Mouse (Mus musculus) forebrain, embryonic 12.5 days (tissue): ENCODE data around the gene Maml1. TPM values are rescaled to one million over a fixed set of nuclear protein-coding genes. Genes with fewer than 3 reads are reported as not detected.
A peak's percentile ranks its signal among the peaks of the same experiment; 100 is the strongest.

ENCODE experiments used
- ATAC-seq: fragments of 200-750 bp; cut with Nextera tagmentation; 2 replicates; pipeline ENCODE4 v1.8.0; 2017; ENCODE audit warnings: moderate TSS enrichment; ENCODE audit not compliant: low FRiP score
- H3K27ac ChIP-seq: fragments of 300-500 bp; sonication (generic); 2 replicates; pipeline ENCODE4 v1.5.1; 2016; ENCODE audit warnings: mild to moderate bottlenecking
- H3K27me3 ChIP-seq: fragments of 300-500 bp; sonication (generic); 2 replicates; pipeline ENCODE4 v1.6.1; 2016; ENCODE audit warnings: mild to moderate bottlenecking
- H3K36me3 ChIP-seq: fragments of 300-500 bp; sonication (generic); replicated peaks from 2 replicates; pipeline ENCODE4 v1.6.1; 2016; ENCODE audit warnings: mild to moderate bottlenecking
- H3K4me1 ChIP-seq: fragments of 300-500 bp; sonication (generic); 2 replicates; pipeline ENCODE4 v1.6.1; 2016
- H3K4me2 ChIP-seq: fragments of 300-500 bp; sonication (generic); 2 replicates; pipeline ENCODE4 v1.6.1; 2016; ENCODE audit warnings: mild to moderate bottlenecking, moderate library complexity
- H3K4me3 ChIP-seq: fragments of 300-500 bp; sonication (generic); replicated peaks from 2 replicates; pipeline ENCODE4 v1.5.1; 2016; ENCODE audit warnings: mild to moderate bottlenecking
- H3K9ac ChIP-seq: fragments of 300-500 bp; sonication (generic); 2 replicates; pipeline ENCODE4 v1.6.1; 2016; ENCODE audit warnings: mild to moderate bottlenecking
- H3K9me3 ChIP-seq: fragments of 300-500 bp; sonication (generic); 2 replicates; pipeline ENCODE4 v1.6.1; 2016
- WGBS: fragments of 180-500 bp; shearing (Covaris S2); methylation state at CpG from one replicate; pipeline ENCODE4 v1.1.7; 2016; 5-methylcytosine and 5-hydroxymethylcytosine counted together
- polyA plus RNA-seq: library from polyadenylated mRNA; unstranded; fragments of >200 nt; fragmentation: Nextera tagmentation; extraction: Ambion mirVana; gene quantifications from 2 replicates; pipeline ENCODE4 v1.2.1, GENCODE M21; 2016

The Maml1 gene
- polyA plus RNA-seq, 1 experiment from 2014 or later = 5.5 TPM

DNA sequence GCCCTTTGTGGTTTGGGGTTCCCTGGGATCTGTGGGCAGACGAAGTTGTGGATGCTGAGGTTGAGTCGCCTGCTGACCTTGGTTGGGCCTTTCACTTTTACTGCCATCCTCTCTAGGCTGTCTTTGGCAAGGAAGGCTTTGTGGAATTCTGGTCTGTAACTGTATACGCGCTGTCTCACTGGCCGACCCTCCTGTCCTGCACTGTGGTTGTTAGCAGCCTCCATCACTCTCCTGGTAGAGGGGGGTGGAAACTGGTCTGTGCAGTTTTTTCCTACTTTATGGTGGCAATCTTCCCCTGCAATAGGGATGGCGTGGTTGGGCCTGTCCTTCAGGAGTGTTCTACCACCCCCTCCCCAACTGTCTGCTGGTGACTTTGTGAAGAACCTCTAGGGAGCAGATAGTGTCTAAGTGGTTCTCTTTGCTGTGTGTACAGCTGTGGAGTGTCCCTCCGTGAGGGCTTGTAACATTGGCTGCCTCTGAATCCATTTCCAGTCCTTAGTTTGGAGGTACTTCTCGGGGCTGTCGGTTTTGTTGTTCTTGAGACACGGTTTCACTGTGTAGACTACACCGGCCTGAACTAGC is 39.3 kb downstream of the Maml1 start:
- H3K36me3 ChIP-seq = peaks cover 23% of the 10 kb centered on the region
- no peak overlapping the region for H3K9ac ChIP-seq
- no peaks in the 10 kb centered on the region for H3K9me3 ChIP-seq
- H3K27me3 ChIP-seq = no peaks in the 10 kb centered on the region
- 80% methylated on average over 11 of the region's 11 CpGs for WGBS
- H3K4me2 ChIP-seq = no peak overlapping the region
- H3K4me3 ChIP-seq = no peak overlapping the region
- no peak for ATAC-seq
- no peaks in the 10 kb centered on the region for H3K4me1 ChIP-seq
- no peak overlapping the region for H3K27ac ChIP-seq

DNA sequence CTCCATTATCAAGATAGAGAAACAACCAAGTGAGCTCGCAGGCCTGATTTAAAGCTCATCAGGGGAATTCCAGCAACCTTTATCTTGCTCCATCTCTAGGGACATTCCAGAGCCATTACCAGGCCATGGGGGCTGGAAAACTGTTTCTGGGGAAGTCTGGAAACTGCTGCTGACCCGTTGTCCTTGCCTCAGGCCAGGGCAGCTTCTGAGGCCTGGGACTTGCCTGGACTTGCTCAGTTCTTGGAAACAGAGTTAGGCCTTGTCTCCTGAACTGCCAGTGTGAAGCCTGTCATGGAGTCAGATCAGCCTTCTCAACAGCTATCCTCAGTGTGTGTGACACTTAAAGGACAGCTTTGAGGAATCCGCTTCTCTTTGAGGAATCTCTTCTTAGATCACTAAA is 39.9 kb downstream of the Maml1 start:
- no peak overlapping the region for H3K27ac ChIP-seq
- no peaks in the 10 kb centered on the region for H3K4me1 ChIP-seq
- H3K27me3 ChIP-seq = no peaks in the 10 kb centered on the region
- ATAC-seq = no peak
- WGBS = 80% methylated on average over 3 of the region's 3 CpGs
- H3K9me3 ChIP-seq = no peaks in the 10 kb centered on the region
- H3K9ac ChIP-seq = no peak overlapping the region; the same call in 1 of the 2 replicates
- H3K4me3 ChIP-seq = no peak overlapping the region
- H3K4me2 ChIP-seq = no peak overlapping the region
- peaks cover 18% of the 10 kb centered on the region for H3K36me3 ChIP-seq

DNA sequence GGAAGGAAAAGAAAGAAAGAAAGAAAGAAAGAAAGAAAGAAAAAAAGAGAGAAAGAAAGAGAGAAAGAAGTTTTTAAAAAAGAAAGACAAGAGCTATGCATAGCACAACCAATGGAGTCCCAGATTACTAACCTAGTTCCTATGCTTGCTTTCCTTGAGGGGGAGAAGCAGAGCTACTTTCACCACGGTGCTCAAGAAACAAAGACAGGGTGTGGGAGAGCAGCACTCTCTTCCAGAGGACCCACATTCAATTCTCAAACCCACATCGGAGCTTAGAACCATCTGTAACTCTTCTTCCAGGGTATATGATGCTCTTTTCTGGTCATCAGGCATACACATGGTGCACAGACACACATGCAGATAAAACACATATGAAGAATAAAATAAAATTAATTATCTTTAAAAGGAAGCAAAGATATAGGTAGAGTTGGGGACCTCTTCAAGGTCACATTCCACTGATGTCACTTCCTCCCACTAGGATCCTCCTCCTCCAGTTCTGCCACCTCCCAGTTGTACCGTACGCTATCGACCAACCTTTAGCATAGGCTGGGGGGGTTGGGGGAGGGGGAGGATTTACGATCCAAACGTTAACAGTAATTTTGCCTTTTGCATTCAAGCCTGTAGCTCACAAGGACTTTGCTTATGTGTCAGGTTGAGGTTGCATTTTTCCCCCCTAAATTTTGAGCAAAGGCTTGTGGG is 43.5 kb downstream of the Maml1 start:
- 85% methylated on average over 7 of the region's 7 CpGs for WGBS
- Histone ChIP-seq H3K27me3 (no peaks in the 10 kb centered on the region), H3K36me3 (no peaks in the 10 kb centered on the region), H3K4me1 (no peaks in the 10 kb centered on the region), H3K4me2 (no peak overlapping the region), H3K9me3 (no peaks in the 10 kb centered on the region), H3K4me3 (no peak overlapping the region), H3K27ac (no peak overlapping the region), H3K9ac (no peak overlapping the region)
- no peak for ATAC-seq

DNA sequence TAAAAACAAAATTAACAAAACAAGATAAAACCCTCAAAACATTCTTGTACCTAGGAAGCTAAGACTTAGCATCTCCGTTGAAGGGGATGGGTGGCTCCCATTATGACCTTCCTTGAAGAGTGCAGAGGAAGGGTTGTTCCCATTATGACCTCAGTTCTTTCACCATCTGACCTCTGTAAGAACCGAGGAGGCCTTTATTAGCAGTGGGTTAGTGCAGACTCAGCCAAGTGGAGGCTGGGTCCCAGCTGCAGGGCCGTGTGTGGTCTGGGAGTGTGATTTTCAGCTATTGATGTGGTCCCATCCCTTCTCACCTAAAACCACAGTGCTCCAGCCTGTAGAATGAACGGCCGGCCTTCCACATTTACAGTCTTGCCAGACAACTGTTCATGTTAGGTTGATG is 46.8 kb downstream of the Maml1 start:
- no peaks in the 10 kb centered on the region for H3K4me1 ChIP-seq
- H3K4me2 ChIP-seq = no peak overlapping the region
- H3K27ac ChIP-seq = no peak overlapping the region
- no peak overlapping the region for H3K4me3 ChIP-seq
- H3K36me3 ChIP-seq = no peaks in the 10 kb centered on the region
- no peak overlapping the region for H3K9ac ChIP-seq
- no peaks in the 10 kb centered on the region for H3K27me3 ChIP-seq
- no peak for ATAC-seq
- H3K9me3 ChIP-seq = no peaks in the 10 kb centered on the region
- 82% methylated on average over 5 of the region's 5 CpGs for WGBS

DNA sequence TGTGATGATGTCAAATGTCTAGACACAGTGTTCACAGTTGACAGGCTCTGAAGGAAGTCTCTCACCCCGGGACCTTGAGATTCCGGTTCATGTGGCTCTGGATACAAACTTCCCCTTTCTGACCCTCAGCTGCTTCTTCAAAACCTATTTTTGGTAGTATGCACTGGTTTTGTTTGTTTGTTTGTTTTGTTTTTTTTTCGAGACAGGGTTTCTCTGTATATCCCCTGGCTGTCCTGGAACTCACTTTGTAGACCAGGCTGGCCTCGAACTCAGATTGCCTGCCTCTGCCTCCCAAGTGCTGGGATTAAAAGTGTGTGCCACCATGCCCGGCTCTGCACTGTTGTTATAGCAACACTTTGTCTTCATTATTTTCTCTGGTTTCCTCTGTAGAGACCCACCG is 48.2 kb downstream of the Maml1 start:
- H3K4me1 ChIP-seq = no peaks in the 10 kb centered on the region
- ATAC-seq = no peak
- peaks cover 5% of the 10 kb centered on the region for H3K27me3 ChIP-seq
- no peaks in the 10 kb centered on the region for H3K36me3 ChIP-seq
- WGBS = 86% methylated on average over 6 of the region's 6 CpGs
- no peaks in the 10 kb centered on the region for H3K9me3 ChIP-seq
- H3K9ac ChIP-seq = no peak overlapping the region
- no peak overlapping the region for H3K27ac ChIP-seq
- no peak overlapping the region for H3K4me3 ChIP-seq
- no peak overlapping the region for H3K4me2 ChIP-seq

DNA sequence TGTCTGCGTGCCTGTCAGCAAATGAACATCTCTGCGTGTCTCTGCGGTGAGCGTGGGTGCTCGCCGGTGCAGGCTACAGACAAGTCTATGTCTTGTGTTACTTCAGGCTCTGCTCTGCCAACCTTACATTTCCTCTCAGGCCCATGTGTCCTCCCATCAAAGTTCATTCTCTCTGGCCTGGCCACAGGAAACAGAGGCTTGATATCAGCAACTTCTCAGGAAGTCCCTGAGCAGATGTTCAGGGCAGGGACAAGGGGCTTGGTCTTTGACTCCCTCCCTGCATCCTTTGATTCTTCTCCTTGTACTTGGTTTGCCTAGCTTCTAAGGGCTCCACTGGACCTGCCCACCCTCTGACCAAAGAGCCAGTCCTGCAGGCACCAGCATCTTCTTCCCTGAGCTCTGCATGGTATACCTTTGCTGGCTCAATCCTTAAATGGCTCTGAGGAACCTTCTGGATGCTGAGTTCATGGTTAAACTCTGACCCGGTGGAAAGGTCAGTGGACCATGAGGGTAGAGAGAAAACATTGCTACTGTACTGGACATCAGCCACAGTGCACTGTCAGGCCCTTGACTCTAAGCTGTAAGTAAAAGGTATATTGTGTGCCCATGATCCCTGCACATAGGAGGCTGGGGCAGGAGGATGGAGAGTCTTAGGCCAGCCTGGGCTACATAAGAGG is 51.7 kb downstream of the Maml1 start:
- 87% methylated on average over 7 of the region's 7 CpGs for WGBS
- no peak for ATAC-seq

DNA sequence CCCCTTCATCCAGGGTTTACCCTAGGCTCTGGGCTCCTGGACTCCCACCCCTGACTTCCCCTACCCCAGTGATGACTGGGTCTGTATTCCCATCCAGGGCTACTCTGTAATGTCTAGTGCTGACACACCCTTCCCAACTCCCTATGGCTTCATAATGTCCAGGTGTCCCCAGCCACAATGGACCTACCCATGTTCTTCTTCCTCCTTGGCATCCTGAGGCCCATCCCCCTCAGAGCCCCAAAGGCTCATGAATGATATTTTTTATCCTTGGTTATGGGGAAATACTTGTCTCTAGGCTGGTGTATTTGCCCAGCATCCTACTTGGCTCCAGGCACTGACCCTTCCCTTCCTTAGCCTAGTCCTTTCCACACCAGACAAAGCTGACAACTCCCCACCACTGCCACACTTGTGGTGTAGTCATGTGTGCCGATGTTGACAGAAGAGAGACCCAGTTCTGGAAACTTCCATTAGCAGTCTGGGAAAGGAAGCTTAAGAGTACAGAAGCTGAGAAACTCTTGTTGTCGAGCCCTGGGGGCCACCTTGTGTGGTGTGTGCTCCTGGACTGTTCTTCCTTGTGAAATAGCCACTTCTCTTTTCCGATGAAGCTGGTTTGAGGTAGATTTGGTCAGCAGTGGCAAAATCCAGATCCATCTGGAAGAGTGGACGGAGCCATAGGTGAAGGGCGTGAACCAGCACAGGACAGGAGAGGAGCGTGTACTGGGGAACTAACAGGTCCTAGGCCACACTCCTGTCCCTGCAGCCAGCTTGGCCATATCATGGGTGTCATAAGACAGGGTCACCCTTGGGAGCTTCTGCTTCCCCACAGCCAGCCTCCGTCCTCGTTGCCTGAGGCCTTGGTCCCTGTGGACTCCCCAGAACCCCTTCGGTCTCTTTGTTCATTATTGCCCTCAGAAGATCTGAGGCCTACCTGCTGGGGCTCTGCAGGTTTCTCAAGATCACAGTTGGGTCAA is 53.0 kb downstream of the Maml1 start:
- 90% methylated on average over 9 of the region's 9 CpGs for WGBS
- Histone ChIP-seq H3K4me3 (no peak overlapping the region), H3K4me1 (peaks cover 15% of the 10 kb centered on the region), H3K4me2 (no peak overlapping the region), H3K9me3 (no peaks in the 10 kb centered on the region), H3K36me3 (peaks cover 14% of the 10 kb centered on the region), H3K9ac (no peak overlapping the region), H3K27me3 (peaks cover 39% of the 10 kb centered on the region), H3K27ac (no peak overlapping the region)
- ATAC-seq = no peak

More for the DNA sequence above, 51.7 kb downstream of the Maml1 start:
- Histone ChIP-seq H3K4me3 (no peak overlapping the region), H3K9me3 (no peaks in the 10 kb centered on the region), H3K9ac (no peak overlapping the region), H3K36me3 (peaks cover 1% of the 10 kb centered on the region; the same call in 1 of the 2 replicates), H3K4me2 (no peak overlapping the region), H3K4me1 (peaks cover 15% of the 10 kb centered on the region), H3K27ac (no peak overlapping the region), H3K27me3 (peaks cover 37% of the 10 kb centered on the region)

DNA sequence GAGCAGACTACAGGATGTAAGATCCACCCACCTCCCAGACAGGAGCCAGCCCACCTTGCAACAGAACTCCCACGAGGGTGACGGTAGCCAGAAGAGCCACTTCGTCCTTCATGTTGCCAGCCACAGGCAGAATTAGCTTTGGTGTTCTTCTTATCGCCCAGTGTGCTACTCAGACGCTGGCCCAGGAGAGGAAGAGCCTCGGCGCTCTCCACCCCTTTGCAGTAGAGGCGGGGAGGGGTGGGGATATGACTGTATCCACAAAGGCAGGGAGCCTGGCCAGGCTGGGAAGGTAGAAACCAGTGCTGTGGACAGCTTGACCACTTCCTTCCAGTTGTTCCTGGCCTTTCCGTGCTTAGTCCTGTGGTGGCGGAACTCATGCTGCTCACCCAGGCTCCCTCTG is 53.8 kb downstream of the Maml1 start, which contains the start of gene Ltc4s:
Gene Ltc4s (minus strand): TSS at position 293 of the 400 bp plus-strand sequence.
- peak within 1 kb of the TSS; percentile 59 for H3K4me3 ChIP-seq

DNA sequence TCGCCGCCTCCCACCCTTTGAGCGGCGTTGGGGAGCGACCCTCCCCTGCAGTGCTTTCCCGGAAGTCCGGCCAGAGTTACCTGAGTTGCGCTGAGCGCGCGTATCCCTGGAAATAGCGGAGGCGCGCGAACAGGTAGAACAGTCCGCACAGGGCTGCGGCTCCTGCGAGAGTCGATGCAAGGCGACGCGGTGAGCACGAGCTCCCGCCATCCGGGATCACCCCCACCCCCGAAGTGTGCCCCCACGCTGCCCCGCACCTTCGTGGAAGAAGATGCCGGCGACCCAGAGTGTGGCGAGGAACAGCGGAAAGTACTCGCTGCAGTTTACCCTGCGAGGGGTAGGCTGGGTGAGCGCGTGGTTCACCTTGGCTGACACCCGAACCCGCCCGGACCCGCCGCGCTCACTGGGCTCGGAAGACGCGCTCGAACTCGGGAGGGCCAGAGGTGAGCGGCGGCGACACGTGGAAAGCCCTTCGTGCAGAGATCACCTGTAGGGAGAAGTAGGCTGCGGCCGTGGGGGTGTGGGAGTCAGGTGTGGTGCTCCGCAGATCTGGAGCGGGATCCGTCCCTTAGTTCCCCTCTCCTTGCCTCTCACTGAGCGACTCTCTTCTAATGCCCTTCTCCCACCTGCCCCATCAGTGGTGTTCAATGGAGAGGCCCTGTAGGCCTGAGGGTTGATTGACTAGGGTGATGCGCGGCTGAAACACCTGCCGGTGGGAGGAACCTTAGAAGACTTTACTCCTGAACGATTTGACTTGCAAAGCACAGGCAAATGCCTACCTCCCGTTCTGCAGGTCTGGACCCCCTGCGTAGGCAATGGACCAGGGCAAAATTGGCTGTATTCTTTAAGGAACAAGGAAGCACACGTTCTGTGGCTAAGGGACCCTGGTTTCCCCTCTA is 54.9 kb downstream of the Maml1 start:
- H3K9me3 ChIP-seq = no peaks in the 10 kb centered on the region
- ATAC-seq = peak; percentile 42
- H3K4me1 ChIP-seq = peaks cover 15% of the 10 kb centered on the region
- H3K27me3 ChIP-seq = peaks cover 39% of the 10 kb centered on the region
- peak overlapping the region; percentile 58 for H3K9ac ChIP-seq
- peaks cover 33% of the 10 kb centered on the region for H3K36me3 ChIP-seq
- H3K4me3 ChIP-seq = peak overlapping the region; percentile 59
- WGBS = under 1% methylated on average over 66 of the region's 66 CpGs
- H3K27ac ChIP-seq = no peak overlapping the region
- H3K4me2 ChIP-seq = peak overlapping the region; percentile 91

More for the DNA sequence above, 53.8 kb downstream of the Maml1 start, which contains the start of gene Ltc4s:
- Histone ChIP-seq H3K4me1 (peaks cover 15% of the 10 kb centered on the region), H3K9ac (no peak within 1 kb of the TSS), H3K27me3 (peaks cover 39% of the 10 kb centered on the region), H3K9me3 (no peaks in the 10 kb centered on the region), H3K4me2 (peak within 1 kb of the TSS; percentile 91), H3K27ac (no peak within 1 kb of the TSS), H3K36me3 (peaks cover 22% of the 10 kb centered on the region)
- ATAC-seq = no peak
- 57% methylated on average over 10 of the region's 10 CpGs for WGBS

DNA sequence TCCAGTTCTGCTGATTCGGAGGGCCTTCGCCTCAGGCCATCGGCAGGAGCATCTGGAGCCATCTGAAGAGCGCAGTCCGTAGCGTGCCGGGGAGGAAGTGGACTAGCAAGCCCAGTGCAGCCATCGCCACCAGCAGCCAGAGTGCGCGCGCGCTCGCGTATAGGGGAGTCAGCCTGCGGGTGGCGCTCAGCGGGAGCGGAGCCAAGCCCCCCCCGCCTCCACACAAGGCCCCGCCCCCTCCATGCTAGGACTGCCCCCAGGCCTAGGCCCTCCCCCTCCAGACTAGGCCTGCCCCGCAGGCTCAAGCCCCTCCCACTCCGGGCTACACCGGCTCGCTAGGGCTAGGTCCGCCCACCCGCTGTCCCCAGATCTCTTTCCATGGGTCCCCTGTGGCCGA is 55.6 kb downstream of the Maml1 start:
- Histone ChIP-seq H3K4me1 (peaks cover 15% of the 10 kb centered on the region), H3K27me3 (peaks cover 39% of the 10 kb centered on the region), H3K4me2 (peak overlapping the region; percentile 91), H3K9me3 (no peaks in the 10 kb centered on the region), H3K4me3 (peak overlapping the region; percentile 59), H3K9ac (peak overlapping the region; percentile 58), H3K27ac (no peak overlapping the region), H3K36me3 (peaks cover 40% of the 10 kb centered on the region)
- peak; percentile 94 for ATAC-seq
- 0% methylated on average over 24 of the region's 27 CpGs for WGBS

DNA sequence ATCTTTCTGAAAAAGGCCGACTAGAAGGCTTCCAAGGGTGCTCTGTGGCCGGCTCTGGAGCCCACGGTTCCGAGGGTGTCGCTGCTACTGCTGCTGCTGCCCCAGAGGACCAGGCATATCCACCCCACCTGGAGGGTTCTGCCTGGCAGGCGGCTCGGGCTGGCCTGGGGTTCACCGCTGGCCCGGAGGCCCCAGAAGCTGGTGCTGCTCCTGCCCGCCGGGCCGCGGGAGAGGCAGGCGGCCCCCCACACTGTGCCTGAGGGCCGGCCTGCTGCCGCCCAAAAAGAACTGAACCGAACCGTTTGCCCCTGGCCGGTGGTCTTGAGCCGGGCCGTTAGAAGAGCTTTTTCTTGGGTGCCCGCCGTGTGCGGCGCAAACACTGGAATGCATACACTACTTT is 57.5 kb downstream of the Maml1 start:
- Histone ChIP-seq H3K4me2 (no peak overlapping the region), H3K27me3 (peaks cover 53% of the 10 kb centered on the region), H3K9me3 (no peaks in the 10 kb centered on the region), H3K4me3 (no peak overlapping the region), H3K36me3 (peaks cover 45% of the 10 kb centered on the region), H3K27ac (no peak overlapping the region), H3K9ac (no peak overlapping the region), H3K4me1 (peaks cover 20% of the 10 kb centered on the region)
- WGBS = 95% methylated on average over 25 of the region's 25 CpGs
- no peak for ATAC-seq
